Mouse (Mus musculus) kidney, embryonic 16.5 days (tissue): ENCODE data around the gene Abcg5. TPM values are rescaled to one million over a fixed set of nuclear protein-coding genes. Genes with fewer than 3 reads are reported as not detected.
A peak's percentile ranks its signal among the peaks of the same experiment; 100 is the strongest.

Experiments
- ATAC-seq: fragments of 200-750 bp; cut with Nextera tagmentation; 2 replicates; pipeline ENCODE4 v1.8.0; 2017; ENCODE audit warnings: moderate TSS enrichment; ENCODE audit not compliant: low FRiP score, low TSS enrichment
- H3K27ac ChIP-seq: fragments of 300-500 bp; sonication (generic); 2 replicates; pipeline ENCODE4 v1.5.1; 2014; ENCODE audit warnings: low read length
- H3K27me3 ChIP-seq: fragments of 300-500 bp; sonication (generic); 2 replicates; pipeline ENCODE4 v1.6.1; 2014; ENCODE audit warnings: low read length, control low read depth, mixed read lengths; ENCODE audit not compliant: insufficient read depth
- H3K36me3 ChIP-seq: fragments of 300-500 bp; sonication (generic); 2 replicates; pipeline ENCODE4 v1.6.1; 2014; ENCODE audit warnings: low read length, control low read depth, mixed read lengths; ENCODE audit not compliant: insufficient read depth
- H3K4me1 ChIP-seq: fragments of 300-500 bp; sonication (generic); 2 replicates; pipeline ENCODE4 v1.6.1; 2014; ENCODE audit warnings: low read length, control low read depth, mixed read lengths; ENCODE audit not compliant: insufficient read depth
- H3K4me2 ChIP-seq: fragments of 300-500 bp; sonication (generic); replicated peaks from 2 replicates; pipeline ENCODE4 v1.6.1; 2014; ENCODE audit warnings: low read depth, low read length
- H3K4me3 ChIP-seq: fragments of 300-500 bp; sonication (generic); 2 replicates; pipeline ENCODE4 v1.5.1; 2014; ENCODE audit warnings: mild to moderate bottlenecking, low read length
- H3K9ac ChIP-seq: fragments of 300-500 bp; sonication (generic); replicated peaks from 2 replicates; pipeline ENCODE4 v1.6.1; 2014; ENCODE audit warnings: low read length
- H3K9me3 ChIP-seq: fragments of 300-500 bp; sonication (generic); 2 replicates; pipeline ENCODE4 v1.6.1; 2016; ENCODE audit warnings: low read length, control low read depth
- WGBS: fragments of 180-500 bp; shearing (Covaris S2); extraction: QIAGEN DNeasy Blood & Tissue Kit; methylation state at CpG from one replicate; pipeline ENCODE4 v1.1.7; 2014; 5-methylcytosine and 5-hydroxymethylcytosine counted together
- polyA plus RNA-seq: library from polyadenylated mRNA; unstranded; fragments of >200 nt; fragmentation: Nextera tagmentation; extraction: Ambion mirVana; gene quantifications from 2 replicates; pipeline ENCODE4 v1.2.1, GENCODE M21; 2015

Gene Abcg5
- polyA plus RNA-seq, 1 experiment from 2014 or later = 3.7 TPM

DNA sequence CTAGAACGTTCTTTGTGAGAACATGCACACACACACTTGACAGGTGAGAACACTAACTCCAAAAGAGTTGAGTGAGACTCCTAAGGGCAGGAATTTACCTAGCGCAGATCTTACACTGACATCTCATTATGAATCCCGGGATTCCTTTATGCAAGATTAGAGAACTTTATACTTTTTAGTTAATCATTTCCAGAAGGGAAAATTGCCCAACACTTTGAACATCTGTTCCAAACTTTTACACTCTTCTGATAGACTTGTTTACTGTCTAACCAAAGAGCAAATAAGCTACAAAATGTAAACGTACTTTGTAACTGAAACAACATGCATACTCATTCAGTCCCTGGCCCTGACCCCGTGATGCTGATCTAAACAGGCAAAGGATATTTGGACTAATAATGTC lies 6.5 kb upstream of the Abcg5 start:
- ATAC-seq = no peak
- 0 out of 2 replicates have a peak, but pooled peaks cover 5% of the 10 kb centered on the region for H3K4me1 ChIP-seq
- H3K4me3 ChIP-seq = no peak overlapping the region
- no peaks in the 10 kb centered on the region for H3K9me3 ChIP-seq
- H3K27me3 ChIP-seq = no peaks in the 10 kb centered on the region
- no peak overlapping the region for H3K27ac ChIP-seq
- no peaks in the 10 kb centered on the region for H3K36me3 ChIP-seq
- WGBS = 77% methylated on average over 5 of the region's 5 CpGs
- no peak overlapping the region for H3K9ac ChIP-seq
- H3K4me2 ChIP-seq = no peak overlapping the region

DNA sequence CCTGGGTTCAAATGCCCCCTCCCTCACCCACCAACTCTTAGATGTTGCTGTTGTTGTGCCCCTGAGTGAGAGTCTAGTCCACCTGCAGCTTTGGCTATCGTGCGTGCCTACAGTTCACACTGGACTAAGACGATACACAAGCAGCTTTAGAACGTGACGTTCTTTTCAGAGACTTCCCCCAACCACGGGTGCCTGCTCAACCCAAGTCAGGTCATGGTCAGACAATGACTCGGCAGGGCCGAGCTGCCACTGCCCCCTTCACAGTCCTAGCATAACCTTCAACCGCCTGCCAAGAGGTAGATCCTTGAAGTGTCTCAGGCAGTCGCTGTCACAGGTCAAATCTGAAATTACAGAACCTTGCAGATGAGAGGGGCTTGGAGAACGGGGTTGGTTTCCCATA lies 6.0 kb upstream of the Abcg5 start:
- H3K9ac ChIP-seq = no peak overlapping the region
- H3K27me3 ChIP-seq = no peaks in the 10 kb centered on the region
- H3K4me3 ChIP-seq = no peak overlapping the region
- ATAC-seq = no peak
- peaks cover 10% of the 10 kb centered on the region for H3K4me1 ChIP-seq
- WGBS = 90% methylated on average over 11 of the region's 11 CpGs
- H3K9me3 ChIP-seq = no peaks in the 10 kb centered on the region
- no peak overlapping the region for H3K27ac ChIP-seq
- H3K36me3 ChIP-seq = no peaks in the 10 kb centered on the region
- H3K4me2 ChIP-seq = no peak overlapping the region

DNA sequence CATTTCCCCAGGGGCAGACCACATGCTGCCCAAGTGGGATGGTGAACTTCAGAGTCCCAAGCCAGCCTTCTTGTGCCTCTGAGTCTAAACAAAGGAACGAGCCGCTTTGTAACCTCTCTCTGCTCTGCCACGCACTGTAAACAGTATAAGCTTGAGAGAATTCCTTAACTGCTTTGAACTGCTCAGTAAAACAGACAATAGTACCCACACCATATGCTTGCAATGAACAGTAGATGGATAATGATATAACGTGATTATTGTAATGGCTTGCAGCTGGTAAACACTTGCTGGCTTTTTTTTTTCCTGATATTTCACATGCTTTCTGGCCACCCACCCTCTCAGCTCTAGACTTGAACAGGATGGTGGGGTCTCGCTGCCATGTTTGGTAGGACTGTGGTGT lies 5.2 kb upstream of the Abcg5 start:
- H3K4me1 ChIP-seq = peaks cover 11% of the 10 kb centered on the region
- no peak overlapping the region for H3K27ac ChIP-seq
- H3K36me3 ChIP-seq = no peaks in the 10 kb centered on the region
- H3K9ac ChIP-seq = no peak overlapping the region
- H3K4me3 ChIP-seq = no peak overlapping the region
- 70% methylated on average over 5 of the region's 5 CpGs for WGBS
- H3K27me3 ChIP-seq = no peaks in the 10 kb centered on the region
- H3K4me2 ChIP-seq = no peak overlapping the region
- ATAC-seq = no peak
- H3K9me3 ChIP-seq = no peaks in the 10 kb centered on the region

DNA sequence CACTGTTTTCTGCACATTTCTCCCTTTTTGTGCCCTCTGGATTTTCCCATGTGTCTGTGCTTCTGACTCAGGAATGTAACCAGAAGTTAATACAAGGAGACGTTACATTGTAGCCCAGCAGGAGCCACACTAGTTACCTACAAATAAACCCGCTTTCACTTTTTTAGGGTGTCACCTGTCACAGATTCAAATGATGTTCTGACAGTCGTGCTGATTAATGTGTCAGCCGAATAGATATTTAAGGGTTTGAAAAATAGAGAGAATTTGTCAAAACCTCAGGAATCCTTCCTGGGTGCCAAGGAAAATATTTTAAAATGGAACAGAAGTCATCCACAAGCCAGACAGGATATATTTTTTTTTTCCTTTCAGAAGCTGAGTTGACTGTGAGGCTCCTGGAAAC lies 2.5 kb upstream of the Abcg5 start:
- no peak overlapping the region for H3K4me3 ChIP-seq
- peaks cover 14% of the 10 kb centered on the region for H3K4me1 ChIP-seq
- H3K4me2 ChIP-seq = no peak overlapping the region
- no peaks in the 10 kb centered on the region for H3K36me3 ChIP-seq
- ATAC-seq = no peak
- H3K9ac ChIP-seq = no peak overlapping the region
- no peaks in the 10 kb centered on the region for H3K27me3 ChIP-seq
- H3K27ac ChIP-seq = no peak overlapping the region
- 65% methylated on average over 4 of the region's 4 CpGs for WGBS
- no peaks in the 10 kb centered on the region for H3K9me3 ChIP-seq

DNA sequence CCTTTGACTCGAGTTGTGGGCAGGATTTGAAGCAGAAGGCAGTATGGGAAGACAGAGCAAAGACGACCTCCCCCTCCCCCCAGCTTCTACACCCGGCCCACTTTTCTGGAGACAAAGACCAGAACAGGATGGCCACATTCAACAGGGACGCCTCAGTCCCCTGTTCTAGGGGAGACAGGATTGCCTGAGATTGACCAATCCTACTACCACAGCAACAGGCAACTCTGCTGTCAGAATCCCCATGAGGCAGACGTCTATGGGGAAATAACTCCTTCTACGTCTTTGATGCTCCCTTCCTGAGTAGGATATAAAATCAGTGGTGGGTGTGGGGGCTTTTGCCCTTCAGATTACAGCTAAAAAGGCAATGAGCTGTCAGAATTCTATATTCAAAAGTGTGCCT lies 1.5 kb upstream of the Abcg5 start:
- H3K4me1 ChIP-seq = peaks cover 14% of the 10 kb centered on the region
- no peaks in the 10 kb centered on the region for H3K9me3 ChIP-seq
- ATAC-seq = no peak; the same call in 1 of the 2 replicates
- H3K9ac ChIP-seq = no peak overlapping the region
- no peaks in the 10 kb centered on the region for H3K36me3 ChIP-seq
- no peak overlapping the region for H3K4me2 ChIP-seq
- WGBS = 26% methylated on average over 6 of the region's 6 CpGs
- H3K4me3 ChIP-seq = no peak overlapping the region
- no peaks in the 10 kb centered on the region for H3K27me3 ChIP-seq
- no peak overlapping the region for H3K27ac ChIP-seq

DNA sequence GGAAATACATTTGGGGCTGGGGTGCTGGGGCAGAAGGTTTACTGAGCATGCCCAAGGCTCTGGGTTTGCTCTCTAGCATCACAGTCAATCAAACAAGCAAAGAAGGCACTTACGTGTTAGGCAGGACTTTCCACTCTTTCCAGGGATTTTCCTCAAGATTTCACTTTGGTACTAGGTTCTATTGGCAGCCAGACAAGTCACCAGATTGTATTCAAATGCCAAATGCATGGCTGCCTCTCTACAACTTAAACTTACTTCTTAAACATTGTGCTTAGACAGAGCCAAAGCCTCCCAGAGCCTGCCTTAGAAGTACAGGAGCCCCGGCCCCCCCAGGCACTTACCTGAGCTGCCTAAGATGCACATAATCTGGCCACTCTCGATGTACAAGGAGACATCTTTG lies 1.1 kb downstream of the Abcg5 start:
- Histone ChIP-seq H3K27me3 (no peaks in the 10 kb centered on the region), H3K9ac (no peak overlapping the region), H3K4me2 (no peak overlapping the region), H3K4me1 (peaks cover 14% of the 10 kb centered on the region), H3K36me3 (no peaks in the 10 kb centered on the region), H3K27ac (no peak overlapping the region), H3K4me3 (no peak overlapping the region), H3K9me3 (no peaks in the 10 kb centered on the region)
- no peak for ATAC-seq
- WGBS = 82% methylated on average over 3 of the region's 3 CpGs

DNA sequence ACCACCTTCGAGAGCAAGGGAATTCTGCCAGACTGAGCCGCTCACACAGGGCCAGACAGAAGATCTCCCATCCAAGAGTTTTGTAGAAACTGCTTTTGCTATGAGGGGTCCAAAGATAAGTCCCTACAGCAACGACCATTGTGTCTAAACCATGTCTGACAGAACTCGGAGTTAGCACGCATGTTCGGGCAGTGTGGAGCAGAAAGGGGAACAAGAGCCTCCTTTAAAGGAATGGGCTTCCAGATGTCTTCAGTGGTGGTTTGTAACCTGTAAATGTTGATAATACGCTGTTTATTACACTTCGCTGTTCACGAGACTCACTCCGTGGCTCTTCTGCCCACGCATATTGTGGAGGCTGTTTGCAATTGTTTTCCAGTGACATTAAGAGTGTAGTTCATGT lies 5.2 kb downstream of the Abcg5 start:
- Histone ChIP-seq H3K9me3 (no peaks in the 10 kb centered on the region), H3K4me2 (no peak overlapping the region), H3K27me3 (no peaks in the 10 kb centered on the region), H3K36me3 (no peaks in the 10 kb centered on the region), H3K9ac (no peak overlapping the region), H3K4me1 (peaks cover 31% of the 10 kb centered on the region), H3K27ac (no peak overlapping the region), H3K4me3 (no peak overlapping the region)
- WGBS = 82% methylated on average over 11 of the region's 11 CpGs
- no peak for ATAC-seq

DNA sequence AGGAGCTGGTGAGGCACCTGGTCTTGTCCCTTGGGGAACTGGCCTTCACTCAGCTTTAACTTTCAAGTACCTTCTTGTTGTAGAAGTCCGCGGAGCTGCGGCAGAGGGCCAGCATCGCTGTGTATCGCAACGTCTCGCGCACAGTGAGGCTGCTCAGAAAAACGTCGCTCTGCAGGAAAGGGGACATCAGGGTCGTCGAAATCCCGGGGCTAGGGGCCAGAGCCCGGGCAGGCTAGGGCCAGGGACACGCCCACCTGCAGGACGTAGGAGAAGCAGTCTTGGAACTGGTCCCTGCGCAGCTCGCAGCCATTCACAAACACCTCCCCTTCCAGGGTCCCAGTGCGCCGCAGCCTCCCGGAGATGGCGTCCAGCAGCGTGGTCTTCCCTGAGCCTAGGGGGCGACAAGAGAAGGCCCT lies 6.9 kb downstream of the Abcg5 start, which contains the start of gene Abcg8:
Gene Abcg8, plus strand, starts transcription at position 352 of the 416 bp plus-strand sequence.
- peak; percentile 65 for ATAC-seq
- no peaks in the 10 kb centered on the region for H3K36me3 ChIP-seq
- H3K9me3 ChIP-seq = no peaks in the 10 kb centered on the region
- peak within 1 kb of the TSS; percentile 46 for H3K4me3 ChIP-seq
- peak within 1 kb of the TSS; percentile 66 for H3K9ac ChIP-seq
- WGBS = under 1% methylated on average over 24 of the region's 24 CpGs
- H3K27me3 ChIP-seq = no peaks in the 10 kb centered on the region
- peaks cover 35% of the 10 kb centered on the region for H3K4me1 ChIP-seq
- H3K27ac ChIP-seq = no peak within 1 kb of the TSS
- H3K4me2 ChIP-seq = peak within 1 kb of the TSS; percentile 80

DNA sequence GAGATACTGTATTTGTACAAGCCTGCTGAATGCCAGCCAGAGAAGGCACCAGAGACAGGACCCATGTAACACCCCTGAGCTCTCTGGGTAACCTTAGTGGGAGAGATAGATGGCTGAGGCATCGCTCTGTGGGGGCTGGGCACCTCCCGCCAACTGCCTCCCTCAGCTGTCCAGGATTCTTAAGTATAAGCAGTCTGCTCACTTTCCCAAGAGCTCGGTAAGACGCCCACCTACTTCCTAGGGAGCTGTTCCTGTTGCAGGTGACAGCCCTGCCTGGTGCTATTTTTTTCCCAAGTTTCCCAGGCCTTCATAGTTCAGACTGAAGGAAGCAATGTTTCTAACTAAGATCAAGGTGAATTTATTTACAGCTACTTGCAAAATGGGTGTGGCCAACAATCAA lies 7.6 kb downstream of the Abcg5 start:
- peak overlapping the region; percentile 46; the same call in 1 of the 2 replicates for H3K4me3 ChIP-seq
- no peak for ATAC-seq
- peaks cover 35% of the 10 kb centered on the region for H3K4me1 ChIP-seq
- peak overlapping the region; percentile 80 for H3K4me2 ChIP-seq
- 46% methylated on average over 4 of the region's 4 CpGs for WGBS
- H3K9ac ChIP-seq = no peak overlapping the region
- no peaks in the 10 kb centered on the region for H3K36me3 ChIP-seq
- no peak overlapping the region for H3K27ac ChIP-seq
- H3K27me3 ChIP-seq = no peaks in the 10 kb centered on the region
- H3K9me3 ChIP-seq = no peaks in the 10 kb centered on the region

DNA sequence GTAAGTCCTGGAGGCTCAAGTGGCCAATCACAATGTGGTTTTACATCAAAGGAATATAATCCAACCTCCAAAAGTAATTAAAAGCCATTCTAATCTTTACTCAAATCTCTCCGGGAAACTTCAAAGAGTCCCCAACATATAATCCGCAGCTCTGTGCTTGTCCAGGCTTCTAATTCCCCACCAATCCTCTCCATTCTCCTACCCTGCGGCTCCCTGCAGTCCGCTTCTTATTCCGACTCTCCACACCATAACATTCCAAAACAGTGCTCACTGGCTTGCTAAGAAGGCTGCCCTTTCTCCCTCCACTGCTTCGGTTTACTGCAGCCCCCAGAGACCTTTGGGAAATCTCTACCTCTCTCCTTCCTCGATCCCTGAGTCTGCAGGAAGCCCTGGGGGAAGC lies 8.8 kb downstream of the Abcg5 start:
- no peaks in the 10 kb centered on the region for H3K9me3 ChIP-seq
- H3K36me3 ChIP-seq = no peaks in the 10 kb centered on the region
- no peaks in the 10 kb centered on the region for H3K27me3 ChIP-seq
- H3K27ac ChIP-seq = no peak overlapping the region
- H3K9ac ChIP-seq = peak overlapping the region; percentile 48; the same call in 1 of the 2 replicates
- ATAC-seq = no peak
- H3K4me1 ChIP-seq = peaks cover 35% of the 10 kb centered on the region
- no peak overlapping the region for H3K4me2 ChIP-seq
- WGBS = 21% methylated on average over 7 of the region's 7 CpGs
- no peak overlapping the region for H3K4me3 ChIP-seq
